Mouse (Mus musculus) heart, embryonic 16.5 days (tissue): Measurements from ENCODE around the gene Plcg1. TPM values are rescaled to one million over a fixed set of nuclear protein-coding genes. Genes with fewer than 3 reads are reported as not detected.

Experiments used
- ATAC-seq: fragments of 200-750 bp; cut with Nextera tagmentation; replicated peaks from 2 replicates; pipeline ENCODE4 v1.8.0; 2017; ENCODE audit warnings: moderate number of reproducible peaks; ENCODE audit not compliant: insufficient read depth, low FRiP score; ENCODE audit errors: extremely low read depth
- H3K27ac ChIP-seq: fragments of 300-500 bp; sonication (generic); 2 replicates; pipeline ENCODE4 v1.5.1; 2014; ENCODE audit warnings: mild to moderate bottlenecking, low read length, control low read depth, moderate library complexity
- H3K27me3 ChIP-seq: fragments of 300-500 bp; sonication (generic); 2 replicates; pipeline ENCODE4 v1.6.1; 2014; ENCODE audit warnings: low read length, mixed read lengths; ENCODE audit not compliant: control insufficient read depth, insufficient read depth
- H3K36me3 ChIP-seq: fragments of 300-500 bp; sonication (generic); 2 replicates; pipeline ENCODE4 v1.6.1; 2014; ENCODE audit not compliant: control insufficient read depth, insufficient read depth
- H3K4me1 ChIP-seq: fragments of 300-500 bp; sonication (generic); 2 replicates; pipeline ENCODE4 v1.6.1; 2014; ENCODE audit warnings: low read length, mixed read lengths; ENCODE audit not compliant: control insufficient read depth, insufficient read depth
- H3K4me2 ChIP-seq: fragments of 300-500 bp; sonication (generic); 2 replicates; pipeline ENCODE4 v1.6.1; 2014; ENCODE audit warnings: low read depth, mild to moderate bottlenecking, control low read depth, low read length
- H3K4me3 ChIP-seq: fragments of 300-500 bp; sonication (generic); 2 replicates; pipeline ENCODE4 v1.5.1; 2014; ENCODE audit warnings: mild to moderate bottlenecking, control low read depth, low read length
- H3K9ac ChIP-seq: fragments of 300-500 bp; sonication (generic); 2 replicates; pipeline ENCODE4 v1.6.1; 2014; ENCODE audit warnings: low read length, control low read depth
- H3K9me3 ChIP-seq: fragments of 300-500 bp; sonication (generic); replicated peaks from 2 replicates; pipeline ENCODE4 v1.6.1; 2016; ENCODE audit warnings: low read length; ENCODE audit not compliant: control insufficient read depth
- WGBS: fragments of 180-500 bp; shearing (Covaris S2); extraction: QIAGEN DNeasy Blood & Tissue Kit; methylation state at CpG from one replicate; pipeline ENCODE4 v1.1.7; 2014; 5-methylcytosine and 5-hydroxymethylcytosine counted together
- polyA plus RNA-seq: library from polyadenylated mRNA; unstranded; fragments of >200 nt; fragmentation: Nextera tagmentation; extraction: Ambion mirVana; gene quantifications from 2 replicates; pipeline ENCODE4 v1.2.1, GENCODE M21; 2015

Plcg1 gene
- polyA plus RNA-seq = 26.4 and 32.0 TPM in 2 replicates

- peak; percentile 92 for ATAC-seq
- peaks cover 5% of the 10 kb centered on the region for H3K36me3 ChIP-seq
- peak within 1 kb of the TSS; percentile 97 for H3K9ac ChIP-seq
- H3K4me3 ChIP-seq = peak within 1 kb of the TSS; percentile 93
- H3K27ac ChIP-seq = peak within 1 kb of the TSS; percentile 91
- H3K4me2 ChIP-seq = peak within 1 kb of the TSS; percentile 79
- no peaks in the 10 kb centered on the region for H3K9me3 ChIP-seq
- H3K27me3 ChIP-seq = no peaks in the 10 kb centered on the region
- H3K4me1 ChIP-seq = peaks cover 43% of the 10 kb centered on the region
- under 1% methylated on average over 89 of the region's 99 CpGs for WGBS
Measured at GRCm38 (mm10) chr2:160731117-160731838, at the start of gene Plcg1. Gene Plcg1 (plus strand): TSS chr2:160731300.

GRCm38 (mm10) chr2:160700271-160700670, 30.8 kb upstream of the Plcg1 start:
- Histone ChIP-seq H3K27ac (peak overlapping the region; percentile 72), H3K9ac (no peak overlapping the region), H3K4me3 (no peak overlapping the region), H3K9me3 (no peaks in the 10 kb centered on the region), H3K27me3 (no peaks in the 10 kb centered on the region), H3K4me2 (0 out of 2 replicates have a peak overlapping the region, but pooled peaks have one; percentile 21), H3K36me3 (peaks cover 25% of the 10 kb centered on the region), H3K4me1 (peaks cover 17% of the 10 kb centered on the region)
- ATAC-seq = peak; percentile 89
- WGBS = 21% methylated on average over 5 of the region's 5 CpGs

- Histone ChIP-seq H3K27ac (no peak overlapping the region), H3K4me2 (no peak overlapping the region), H3K27me3 (no peaks in the 10 kb centered on the region), H3K9me3 (no peaks in the 10 kb centered on the region), H3K4me1 (peaks cover 17% of the 10 kb centered on the region), H3K4me3 (no peak overlapping the region), H3K36me3 (peaks cover 30% of the 10 kb centered on the region), H3K9ac (no peak overlapping the region)
- 33% methylated on average over 3 of the region's 3 CpGs for WGBS
- ATAC-seq = no peak; the same call in 1 of the 2 replicates
Measured at GRCm38 (mm10) chr2:160701603-160702002, 29.5 kb upstream of the Plcg1 start.

GRCm38 (mm10) chr2:160702824-160703223, 28.3 kb upstream of the Plcg1 start:
- H3K4me1 ChIP-seq = peaks cover 17% of the 10 kb centered on the region
- H3K9me3 ChIP-seq = no peaks in the 10 kb centered on the region
- no peak overlapping the region for H3K27ac ChIP-seq
- H3K9ac ChIP-seq = no peak overlapping the region
- ATAC-seq = no peak
- no peak overlapping the region for H3K4me2 ChIP-seq
- H3K27me3 ChIP-seq = no peaks in the 10 kb centered on the region
- H3K36me3 ChIP-seq = peaks cover 36% of the 10 kb centered on the region
- H3K4me3 ChIP-seq = no peak overlapping the region

GRCm38 (mm10) chr2:160707673-160708072, 23.4 kb upstream of the Plcg1 start:
- ATAC-seq = no peak
- Histone ChIP-seq H3K9ac (no peak overlapping the region), H3K36me3 (peaks cover 47% of the 10 kb centered on the region)

GRCm38 (mm10) chr2:160715463-160716030, 15.6 kb upstream of the Plcg1 start:
- Histone ChIP-seq H3K27ac (no peak overlapping the region), H3K9me3 (no peaks in the 10 kb centered on the region), H3K9ac (no peak overlapping the region), H3K4me1 (no peaks in the 10 kb centered on the region), H3K36me3 (peaks cover 69% of the 10 kb centered on the region), H3K4me3 (no peak overlapping the region), H3K4me2 (no peak overlapping the region), H3K27me3 (no peaks in the 10 kb centered on the region)
- 71% methylated on average over 4 of the region's 4 CpGs for WGBS
- ATAC-seq = no peak

More at GRCm38 (mm10) chr2:160707673-160708072, 23.4 kb upstream of the Plcg1 start:
- H3K4me3 ChIP-seq = no peak overlapping the region
- no peak overlapping the region for H3K27ac ChIP-seq
- H3K9me3 ChIP-seq = no peaks in the 10 kb centered on the region
- no peaks in the 10 kb centered on the region for H3K27me3 ChIP-seq
- H3K4me2 ChIP-seq = no peak overlapping the region
- no peaks in the 10 kb centered on the region for H3K4me1 ChIP-seq
- WGBS = 93% methylated on average over 3 of the region's 3 CpGs

GRCm38 (mm10) chr2:160717269-160717668, 13.8 kb upstream of the Plcg1 start:
- no peak overlapping the region for H3K9ac ChIP-seq
- no peak overlapping the region for H3K4me2 ChIP-seq
- peaks cover 65% of the 10 kb centered on the region for H3K36me3 ChIP-seq
- H3K27me3 ChIP-seq = no peaks in the 10 kb centered on the region
- ATAC-seq = no peak
- H3K27ac ChIP-seq = no peak overlapping the region
- no peaks in the 10 kb centered on the region for H3K4me1 ChIP-seq
- WGBS = 73% methylated on average over 5 of the region's 5 CpGs
- H3K4me3 ChIP-seq = no peak overlapping the region
- H3K9me3 ChIP-seq = no peaks in the 10 kb centered on the region

GRCm38 (mm10) chr2:160718811-160719210, 12.3 kb upstream of the Plcg1 start:
- Histone ChIP-seq H3K4me1 (no peaks in the 10 kb centered on the region), H3K4me2 (no peak overlapping the region)

GRCm38 (mm10) chr2:160722714-160723113, 8.4 kb upstream of the Plcg1 start:
- 74% methylated on average over 4 of the region's 4 CpGs for WGBS
- no peak for ATAC-seq
- Histone ChIP-seq H3K4me1 (no peaks in the 10 kb centered on the region), H3K9me3 (no peaks in the 10 kb centered on the region), H3K4me2 (no peak overlapping the region), H3K36me3 (peaks cover 45% of the 10 kb centered on the region), H3K9ac (no peak overlapping the region), H3K4me3 (no peak overlapping the region), H3K27ac (no peak overlapping the region), H3K27me3 (no peaks in the 10 kb centered on the region)

More at GRCm38 (mm10) chr2:160718811-160719210, 12.3 kb upstream of the Plcg1 start:
- 86% methylated on average over 3 of the region's 3 CpGs for WGBS
- H3K9ac ChIP-seq = no peak overlapping the region
- no peaks in the 10 kb centered on the region for H3K27me3 ChIP-seq
- ATAC-seq = no peak
- H3K36me3 ChIP-seq = peaks cover 73% of the 10 kb centered on the region
- no peak overlapping the region for H3K4me3 ChIP-seq
- no peaks in the 10 kb centered on the region for H3K9me3 ChIP-seq
- H3K27ac ChIP-seq = no peak overlapping the region
